Mouse (Mus musculus): Measurements from ENCODE around the gene Rab3d.
A peak's percentile ranks its signal among the peaks of the same experiment; 100 is the strongest.

Rab3d gene

DNA sequence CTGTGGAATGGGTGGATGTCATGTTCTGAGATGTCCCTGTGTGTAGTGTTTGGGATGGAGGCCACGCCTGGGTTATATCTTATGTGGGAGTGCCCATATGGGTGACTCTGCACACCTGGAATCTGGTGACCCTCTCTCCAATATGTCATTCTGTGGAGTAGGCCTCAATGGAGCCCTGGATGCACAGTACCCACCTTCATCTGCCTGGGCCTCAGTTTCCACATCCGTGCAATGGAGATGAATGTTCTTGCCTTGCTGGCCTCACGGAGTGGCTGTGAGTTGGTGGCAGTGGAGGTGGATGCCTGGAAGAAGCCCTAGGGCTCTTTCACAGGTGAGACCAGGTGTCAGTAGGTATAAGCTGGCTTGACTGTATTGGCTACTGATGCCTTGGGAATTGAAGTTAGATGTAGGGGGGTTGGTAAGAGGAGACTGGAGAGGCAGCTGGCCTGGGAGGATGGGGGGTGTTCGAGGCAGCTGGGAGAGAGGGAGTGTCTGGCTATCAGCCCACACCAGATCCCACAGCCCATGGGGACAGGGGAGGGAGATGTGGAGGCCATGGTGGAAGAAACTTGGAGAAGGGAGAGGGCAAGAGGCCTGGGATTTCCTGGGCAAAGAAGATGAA, 20.4 kb upstream of the Rab3d start:
- no peak for DNase-seq (ENCODE audit: low spot score in 2 of 2)

DNA sequence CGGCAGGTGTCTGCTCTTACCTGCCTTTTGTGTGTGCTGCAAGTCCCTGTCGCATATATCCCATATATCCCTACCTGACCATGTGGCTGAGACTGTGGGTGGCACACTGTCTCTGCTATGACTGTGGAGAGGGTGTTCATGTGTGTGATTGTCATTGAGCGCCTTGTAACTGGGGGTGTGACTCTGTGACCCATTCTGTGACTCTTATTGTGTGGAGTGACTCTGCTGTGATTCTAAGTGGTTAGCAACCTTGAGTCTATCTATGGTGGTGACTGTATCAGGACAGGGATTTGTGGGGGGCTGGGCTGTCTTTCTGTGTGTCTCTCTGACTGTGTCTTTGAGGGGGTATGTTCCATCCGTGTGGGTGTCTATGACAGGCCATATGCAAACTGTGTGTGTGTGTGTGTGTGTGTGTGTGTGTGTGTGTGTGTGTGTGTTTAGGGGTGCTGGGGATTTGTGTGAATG, 19.8 kb upstream of the Rab3d start:
- DNase-seq (ENCODE audit: low spot score in 2 of 2) = no peak

DNA sequence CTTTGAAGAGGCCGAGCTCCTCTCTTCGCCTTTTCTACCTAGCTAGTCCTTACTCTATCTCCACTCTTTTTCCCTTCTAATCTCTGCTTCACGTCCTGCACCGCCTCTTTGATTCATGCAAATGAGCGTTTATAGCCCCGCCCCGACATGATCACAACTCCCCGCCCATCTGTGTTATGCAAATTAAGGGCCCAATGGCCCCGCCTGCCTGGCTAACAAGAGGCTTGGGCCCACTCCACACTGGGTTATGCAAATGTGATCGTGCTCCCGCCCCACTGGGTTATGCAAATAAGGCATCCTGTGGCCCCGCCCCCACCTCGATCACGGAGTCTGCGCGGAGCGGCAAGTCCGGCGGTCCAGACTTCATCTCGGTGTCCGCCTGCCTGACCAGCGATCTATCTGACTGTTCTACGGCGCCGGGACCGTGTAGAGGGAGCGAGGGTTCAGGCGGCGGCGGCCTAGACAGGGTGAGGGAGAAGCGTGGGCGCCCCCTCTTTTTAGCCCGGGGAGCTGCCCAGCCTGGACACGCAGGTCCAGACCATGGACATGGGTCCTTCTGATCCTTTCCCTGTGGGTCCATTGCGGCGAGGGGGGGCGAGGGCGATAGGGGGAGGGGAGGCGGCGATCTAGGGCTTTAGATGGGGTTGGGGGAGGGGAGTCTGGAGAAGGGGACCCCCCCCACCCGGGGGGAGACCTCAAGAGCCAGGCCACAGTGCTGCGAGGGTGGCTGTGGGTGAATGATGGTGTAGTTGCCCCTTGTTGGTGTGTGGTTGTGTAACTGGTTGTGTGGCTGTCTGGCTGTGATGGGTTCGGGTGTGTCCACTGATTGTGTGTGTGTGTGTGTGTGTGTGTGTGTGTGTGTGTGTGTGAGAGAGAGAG, 18.9 kb upstream of the Rab3d start, which contains the start of gene Plppr2:
TSS of gene Plppr2 (plus strand) at position 342 of the 879 bp plus-strand sequence.
- DNase-seq (ENCODE audit: low spot score in 2 of 2) = peak; percentile 95 to 97

DNA sequence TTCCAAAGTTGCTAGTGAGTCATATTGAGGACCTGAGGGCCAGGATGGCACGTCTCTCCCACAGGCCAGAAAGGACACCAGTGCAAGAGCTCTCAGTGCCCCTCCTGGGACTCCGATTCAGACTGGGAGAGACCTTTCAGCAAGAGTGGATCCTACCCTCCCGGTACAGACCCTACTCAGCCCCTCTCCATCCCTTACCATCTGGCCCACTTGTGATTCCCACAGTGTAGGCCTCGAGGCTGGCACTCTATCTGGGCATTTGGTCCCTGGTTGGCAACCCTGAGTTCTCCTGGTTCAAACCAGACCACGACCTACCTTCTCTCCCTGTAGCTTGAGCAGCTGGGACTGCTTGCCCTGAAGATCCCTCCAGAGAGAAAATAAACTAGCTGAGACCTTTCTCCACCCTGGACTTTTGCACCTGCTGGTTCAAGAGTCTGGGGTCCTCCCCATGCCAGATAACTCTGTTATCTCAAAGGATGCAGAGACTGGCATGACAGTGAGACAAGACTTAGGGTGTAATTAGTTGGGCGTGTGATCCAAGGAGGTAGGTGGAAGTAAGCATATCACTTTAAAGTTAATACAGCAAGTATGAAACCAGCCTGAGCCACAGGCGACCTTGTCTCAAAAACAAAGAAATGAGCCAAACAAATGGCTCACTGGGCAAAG, 17.6 kb upstream of the Rab3d start:
- no peak for DNase-seq (ENCODE audit: low spot score in 2 of 2)

DNA sequence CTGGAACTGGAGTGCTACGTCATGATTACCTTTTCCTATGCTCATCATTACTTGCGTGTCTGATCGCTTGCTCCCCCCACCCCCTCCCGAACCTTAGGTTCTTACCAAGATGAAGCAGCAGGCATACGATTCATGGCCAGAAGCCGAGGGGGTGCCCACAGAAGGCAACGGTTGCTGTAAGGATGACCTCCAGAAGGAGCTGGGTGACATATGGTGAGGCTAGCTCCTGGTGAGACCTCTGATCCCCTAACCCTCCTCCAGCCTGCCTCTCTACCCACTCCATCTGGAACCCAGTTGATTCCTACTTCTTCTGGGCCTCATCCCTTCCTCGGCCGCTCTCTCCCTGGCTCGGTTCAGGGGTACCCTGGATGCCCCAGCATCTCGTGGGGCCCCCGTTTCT, 16.0 kb upstream of the Rab3d start:
- no peak for DNase-seq (ENCODE audit: low spot score in 2 of 2)

DNA sequence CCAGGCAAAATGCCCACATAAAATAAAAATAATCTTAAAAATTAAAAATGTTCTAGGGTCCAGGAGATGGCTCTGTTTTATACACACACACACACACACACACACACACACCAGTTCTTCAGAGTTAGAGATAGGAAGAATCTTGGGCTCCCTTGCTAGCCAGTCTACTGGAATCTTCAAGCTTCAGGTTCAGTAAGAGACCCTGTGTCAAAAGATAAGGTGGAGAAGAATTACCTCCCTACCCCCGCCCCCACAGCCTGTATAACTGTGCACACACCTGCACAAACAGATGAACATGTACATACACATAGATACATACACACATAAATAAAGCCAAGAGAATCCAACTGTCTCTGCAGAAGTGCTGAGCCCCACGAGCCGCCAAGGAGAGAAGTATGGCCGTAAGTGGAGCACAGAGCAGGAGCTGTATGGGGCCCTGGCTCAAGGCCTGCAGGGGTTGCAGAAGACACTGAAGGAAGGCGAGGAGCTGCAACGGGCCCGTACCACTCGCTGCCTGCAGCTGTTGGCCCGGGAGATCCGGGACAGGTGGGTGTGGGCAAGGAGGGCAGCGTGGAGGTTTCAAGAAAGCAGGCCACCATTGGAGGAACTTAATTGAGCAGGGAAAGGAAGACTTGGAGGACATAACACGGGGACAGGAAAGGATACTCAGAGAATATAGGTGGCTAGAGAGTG, 14.6 kb upstream of the Rab3d start:
- no peak for DNase-seq (ENCODE audit: low spot score in 2 of 2)

DNA sequence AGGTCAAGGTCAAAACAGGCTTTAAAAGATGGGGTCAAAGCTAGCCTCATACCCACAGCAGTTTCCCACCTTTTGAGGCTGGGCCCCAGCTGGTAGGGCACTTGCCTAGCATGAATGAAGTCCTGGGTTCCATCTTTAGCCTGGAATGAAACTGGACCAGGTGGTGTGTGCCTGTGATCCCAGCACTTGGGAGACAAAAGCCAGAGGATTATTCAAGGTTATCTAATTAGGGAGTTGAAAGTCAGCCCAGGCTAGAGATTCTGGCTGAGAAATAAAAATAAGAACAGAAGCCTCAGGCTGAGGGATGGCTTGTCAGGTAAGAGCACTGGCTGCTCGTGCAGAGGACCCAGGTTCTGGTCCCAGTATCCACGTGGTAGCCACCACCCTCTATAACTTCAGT, 14.0 kb upstream of the Rab3d start:
- DNase-seq (ENCODE audit: low spot score in 2 of 2) = no peak

DNA sequence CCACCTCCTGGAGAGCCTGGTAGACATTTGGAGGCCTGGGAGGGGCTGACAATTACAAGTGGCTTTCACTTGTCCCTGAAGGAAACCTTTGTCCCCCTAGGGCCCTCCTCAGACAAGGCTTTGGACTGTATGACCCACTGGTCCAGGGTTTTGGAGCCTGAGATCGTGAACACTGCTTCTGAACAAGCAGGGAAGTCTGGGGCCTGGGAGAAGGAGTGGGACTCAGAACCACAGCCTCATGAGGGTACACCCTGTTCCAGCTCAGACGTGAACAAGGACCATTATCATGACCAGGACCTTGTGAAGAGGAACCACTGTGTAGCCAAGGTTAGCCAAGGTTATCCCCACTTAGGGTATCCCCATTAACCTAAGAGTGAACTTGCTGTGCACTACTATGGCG, 11.2 kb upstream of the Rab3d start:
- no peak for DNase-seq (ENCODE audit: low spot score in 2 of 2)

DNA sequence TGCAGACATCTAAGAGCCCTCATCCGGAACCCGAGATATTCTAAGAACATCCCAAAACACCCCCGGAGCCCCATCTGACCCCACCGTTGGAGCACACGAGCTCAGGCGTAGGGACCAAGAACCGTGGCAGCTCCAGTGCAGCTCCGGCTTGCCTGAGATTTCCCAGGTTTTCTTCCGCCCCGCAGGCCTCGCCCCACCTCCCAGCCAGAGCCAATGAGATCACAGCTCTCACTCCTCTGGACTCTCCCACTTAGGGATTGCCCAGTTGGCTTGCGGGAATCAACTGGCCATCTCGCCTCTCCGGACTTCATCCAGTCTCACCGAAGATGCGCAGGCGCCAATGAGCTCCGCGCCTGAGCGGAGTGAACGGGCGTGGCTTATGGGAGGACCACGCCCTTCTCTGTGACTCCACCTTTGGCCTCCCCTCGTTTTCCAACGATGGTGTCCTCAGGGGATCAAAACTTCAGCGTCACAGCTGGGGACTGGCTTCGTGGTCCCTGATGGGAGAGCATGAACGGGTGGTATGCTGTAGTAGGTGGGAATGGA, 9.3 kb upstream of the Rab3d start, which contains the start of the genes Ccdc159 and Tmem205:
TSS of gene Ccdc159 (plus strand) at position 264 of the 546 bp plus-strand sequence.
TSS of gene Tmem205 (minus strand) at position 349 of the 546 bp plus-strand sequence.
- DNase-seq (ENCODE audit: low spot score in 2 of 2) = peak; percentile 61 to 85

DNA sequence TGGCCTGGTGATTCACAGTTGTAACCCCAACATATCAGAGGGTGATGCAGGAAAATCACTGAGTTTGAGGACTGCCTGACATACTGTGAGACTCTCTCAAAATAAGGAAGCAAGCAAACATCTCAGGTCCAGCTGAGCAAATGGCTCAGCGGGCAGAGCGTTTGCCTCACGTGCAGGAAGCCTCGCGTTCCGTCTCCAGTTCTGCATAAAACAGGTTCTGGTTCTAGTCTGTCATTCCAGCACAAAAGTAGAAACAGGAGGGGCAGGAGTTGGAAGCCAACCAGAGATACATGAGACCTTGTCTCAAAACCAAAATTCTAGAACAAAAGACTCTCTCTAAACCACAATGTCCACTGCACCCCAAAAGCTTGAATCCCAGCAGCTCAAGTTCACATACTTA, 8.8 kb upstream of the Rab3d start:
- no peak for DNase-seq (ENCODE audit: low spot score in 2 of 2)

DNA sequence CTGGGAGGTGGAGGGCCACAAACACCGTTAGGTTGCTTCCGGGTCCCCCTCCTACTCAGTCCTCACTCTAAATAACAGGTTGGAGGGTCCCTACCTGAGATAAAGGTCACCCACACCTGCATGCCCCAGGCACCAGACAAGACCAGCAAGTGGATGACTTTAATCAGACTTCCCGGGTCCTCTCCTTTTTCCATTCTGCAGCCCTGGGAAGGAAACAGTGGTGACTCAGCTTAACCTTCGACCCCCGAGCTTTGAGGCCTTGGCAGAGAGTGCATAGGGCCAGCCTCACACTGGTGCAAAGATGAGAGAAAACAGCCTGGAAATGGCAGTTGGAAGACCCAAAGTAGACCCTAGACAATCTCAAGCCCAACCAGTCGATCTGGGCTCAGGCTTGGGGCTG, 8.2 kb upstream of the Rab3d start:
- no peak for DNase-seq (ENCODE audit: low spot score in 2 of 2)

DNA sequence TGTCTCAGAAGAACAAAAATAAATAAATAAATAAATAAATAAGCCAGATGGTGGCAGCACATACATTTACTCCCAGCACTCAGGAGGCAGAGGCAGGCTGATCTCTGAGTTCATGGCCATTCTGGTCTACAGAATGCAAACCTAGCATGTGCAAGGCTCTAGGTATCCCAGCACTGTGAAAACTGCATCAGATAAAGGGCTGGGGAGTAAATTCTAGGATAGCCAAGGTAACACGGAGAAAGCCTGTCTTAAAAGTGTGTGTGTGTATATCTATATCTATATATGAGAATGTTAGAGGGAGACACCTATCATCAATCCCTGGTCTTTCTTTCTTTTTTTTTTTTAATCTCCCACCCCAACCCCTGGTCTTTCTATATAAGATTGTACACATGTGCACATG, 7.5 kb upstream of the Rab3d start:
- DNase-seq (ENCODE audit: low spot score in 2 of 2) = no peak

DNA sequence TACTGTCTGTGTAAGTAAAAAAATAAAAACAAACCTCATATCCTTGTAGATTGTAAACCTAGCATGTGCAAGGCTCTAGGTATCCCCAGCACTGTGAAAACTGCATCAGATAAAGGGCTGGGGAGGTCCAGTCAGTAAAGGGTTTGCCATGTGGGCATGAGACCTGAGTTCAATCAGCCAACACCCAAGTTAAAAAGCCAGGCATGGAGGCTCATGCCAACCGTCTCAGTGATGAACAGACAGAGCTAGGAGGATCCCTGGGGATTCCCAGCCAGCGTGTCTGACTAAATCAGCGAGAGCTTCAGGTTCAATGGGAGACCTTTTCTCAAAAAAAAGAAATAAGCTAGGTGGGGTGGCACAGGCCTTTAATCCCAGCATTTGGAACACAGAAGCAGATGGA, 7.0 kb upstream of the Rab3d start:
- DNase-seq (ENCODE audit: low spot score in 2 of 2) = no peak

DNA sequence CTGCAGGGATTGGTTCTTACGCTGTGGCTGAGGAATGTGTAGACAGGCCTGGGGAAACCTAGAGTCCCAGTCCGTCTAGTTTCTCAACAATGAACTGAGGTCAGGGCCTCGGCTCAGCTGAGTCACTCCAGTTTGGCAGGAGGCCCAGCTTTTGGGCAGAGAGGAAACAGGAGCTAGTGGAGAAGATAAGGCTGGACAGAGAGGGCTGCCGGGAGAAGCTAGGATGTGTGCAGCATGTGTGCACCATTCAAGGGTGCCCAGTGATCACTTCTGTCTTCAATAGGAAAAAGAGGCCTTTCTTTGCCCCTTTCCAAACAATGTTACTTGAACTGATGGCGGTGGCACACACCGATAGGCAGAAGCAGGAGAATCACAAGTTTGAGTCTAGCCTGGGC, 6.1 kb upstream of the Rab3d start:
- no peak for DNase-seq (ENCODE audit: low spot score in 2 of 2)

DNA sequence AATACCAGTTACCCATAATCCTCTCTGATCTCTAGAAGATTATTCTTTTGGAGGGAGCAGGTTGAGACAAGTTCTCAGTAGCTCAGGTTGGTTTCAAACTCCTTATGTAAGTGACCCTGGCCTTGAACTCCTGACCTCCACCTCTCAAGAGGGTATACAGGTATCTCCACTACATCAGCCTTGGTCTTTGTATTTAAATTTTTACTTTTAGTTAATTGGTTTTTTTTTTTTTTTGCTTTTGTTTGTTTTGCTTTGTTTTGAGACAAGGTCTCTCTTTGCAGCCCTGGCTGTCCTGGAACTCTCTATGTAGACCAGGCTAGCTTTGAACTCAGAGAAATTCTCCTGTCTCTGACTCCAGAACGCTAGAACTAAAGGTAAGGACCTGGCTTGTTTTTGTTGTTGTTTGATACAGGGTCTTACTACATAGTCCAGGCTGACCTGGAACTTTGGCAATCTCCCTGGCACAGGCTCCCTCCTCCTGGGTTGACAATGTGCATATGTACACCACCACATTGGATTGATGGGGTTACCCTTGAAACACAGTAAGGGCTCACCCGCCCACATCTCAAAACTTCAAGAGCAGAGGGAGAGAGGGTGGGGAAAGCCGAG, 5.6 kb upstream of the Rab3d start:
- DNase-seq (ENCODE audit: low spot score in 2 of 2) = no peak

DNA sequence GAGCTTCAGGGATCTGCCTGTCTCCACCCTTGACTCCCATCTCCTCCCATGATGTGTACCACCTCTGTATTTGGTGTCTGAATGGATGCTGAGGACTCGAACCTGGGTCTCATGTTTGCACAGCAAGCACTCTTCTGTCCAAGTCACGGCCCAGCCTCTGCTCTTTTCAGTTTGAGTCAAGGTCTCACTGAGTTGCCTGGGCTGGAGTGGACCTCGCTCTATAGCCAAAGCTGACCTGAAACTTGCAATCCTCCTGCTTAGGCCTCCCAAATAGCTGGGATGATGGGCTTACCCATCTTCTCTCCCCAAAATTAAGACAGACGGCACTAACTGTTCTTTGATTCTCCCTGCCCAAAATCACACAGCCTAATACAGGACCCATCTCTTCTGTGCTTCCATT, 5.0 kb upstream of the Rab3d start:
- no peak for DNase-seq (ENCODE audit: low spot score in 2 of 2)

DNA sequence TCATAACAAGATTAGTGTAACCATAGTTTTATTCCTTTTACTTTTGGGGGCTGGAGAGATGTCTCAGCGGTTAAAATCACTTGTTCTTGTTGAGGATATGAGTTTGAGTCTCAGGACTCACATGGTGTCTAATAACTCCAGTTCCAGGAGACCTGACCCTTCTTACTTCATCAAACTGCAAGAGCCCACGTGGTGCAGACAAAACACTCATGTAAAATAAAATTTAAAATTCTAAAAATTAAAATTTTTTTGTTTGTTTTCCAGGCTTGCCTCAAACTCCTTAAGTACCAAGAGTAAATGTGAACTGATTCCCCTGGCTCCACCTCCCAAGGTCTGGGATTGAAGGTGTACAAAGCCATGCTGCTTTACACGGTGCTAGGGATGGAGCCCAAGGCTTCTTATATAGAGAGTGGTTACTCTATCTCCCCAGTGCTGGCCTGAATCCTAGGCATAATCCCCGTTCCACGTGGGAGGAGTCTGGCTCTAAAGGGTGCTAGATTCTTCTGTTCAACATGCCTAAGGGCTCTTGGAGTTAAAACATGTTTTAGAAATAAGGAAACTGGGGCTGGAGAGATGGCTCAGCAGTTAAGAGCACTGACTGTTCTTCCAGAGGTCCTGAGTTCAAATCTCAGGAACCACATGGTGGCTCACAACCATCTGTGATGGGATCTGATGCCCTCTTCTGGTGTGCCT, 846 bp upstream of the Rab3d start:
- no peak for DNase-seq (ENCODE audit: low spot score in 2 of 2)

DNA sequence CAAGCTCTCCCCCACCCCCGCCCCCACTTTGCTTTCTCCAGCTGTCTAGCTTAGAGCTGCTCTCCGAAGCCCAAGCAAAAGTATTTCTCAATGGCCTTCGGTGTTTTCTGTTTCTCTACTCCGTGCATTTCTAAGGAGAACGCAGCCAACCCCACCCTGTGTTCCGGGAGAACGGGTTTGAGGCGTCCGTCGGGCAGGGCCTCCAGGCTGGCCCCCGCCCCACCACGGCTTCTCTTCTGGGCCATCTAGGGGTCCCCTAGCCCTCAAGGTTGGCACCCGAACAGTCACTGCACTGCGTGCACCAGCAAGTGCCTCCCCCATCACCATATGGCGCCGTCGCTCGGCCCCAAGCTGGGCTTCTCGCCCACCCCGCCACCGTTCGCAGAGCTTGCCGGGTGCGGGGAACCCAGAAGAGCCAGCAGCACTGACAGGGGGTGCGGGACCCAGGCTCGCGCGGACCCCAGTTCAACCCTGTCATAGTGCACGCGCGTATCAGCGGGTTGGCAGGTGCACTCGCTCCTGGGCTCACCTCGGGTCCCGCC, 428 bp downstream of the Rab3d start:
- DNase-seq (ENCODE audit: low spot score in 2 of 2) = peak in 1 of 2 experiments; percentile 60

DNA sequence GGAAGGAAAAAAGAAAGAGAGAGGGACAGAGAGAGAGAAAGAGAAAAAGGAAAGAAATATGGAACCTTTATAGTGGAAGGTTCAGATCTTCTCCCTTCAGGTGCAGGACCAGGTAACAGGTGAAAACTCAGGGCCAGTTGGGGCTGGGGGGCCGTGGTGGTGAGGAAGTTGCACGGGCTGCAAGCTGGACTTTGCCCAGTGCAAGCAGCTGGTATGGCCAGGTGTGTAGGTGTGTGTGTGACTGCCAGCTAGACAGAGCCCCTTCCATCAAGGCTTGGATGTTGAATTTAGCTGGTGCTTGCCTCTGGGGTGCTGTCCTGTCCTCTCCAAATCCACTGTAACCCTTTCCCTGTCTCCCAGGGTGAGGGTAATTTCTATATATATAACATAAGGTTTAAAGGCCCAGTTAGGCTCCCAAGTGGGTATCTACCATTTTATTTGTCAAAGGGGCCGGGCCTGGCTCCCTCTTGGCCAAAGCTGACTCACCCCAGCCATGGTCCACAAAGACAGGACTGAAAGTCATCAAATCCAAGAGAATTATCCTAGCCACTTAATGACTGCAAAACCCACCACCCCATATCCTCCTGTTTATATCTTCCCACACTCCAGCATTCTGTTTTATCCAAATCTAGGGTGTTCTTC, 1.0 kb downstream of the Rab3d start:
- DNase-seq (ENCODE audit: low spot score in 2 of 2) = no peak

Data from cerebellum, postnatal 4 days (tissue).